Mouse (Mus musculus) macrophage (primary cell): ENCODE results near the gene Ccdc122. TPM values are rescaled to one million over a fixed set of nuclear protein-coding genes. Genes with fewer than 3 reads are reported as not detected.

Experiments used
- H3K27ac ChIP-seq: fragments of 350-480 bp; formaldehyde crosslinking; 2 replicates; pipeline ENCODE4 v1.9.0; 2021
- H3K36me3 ChIP-seq: fragments of 350-480 bp; formaldehyde crosslinking; 2 replicates; pipeline ENCODE4 v1.9.0; 2021; ENCODE audit errors: inconsistent target
- H3K4me3 ChIP-seq: fragments of 350-480 bp; formaldehyde crosslinking; 2 replicates; pipeline ENCODE4 v1.9.0; 2021; ENCODE audit errors: inconsistent target
- H3K79me2 ChIP-seq: fragments of 350-480 bp; formaldehyde crosslinking; 2 replicates; pipeline ENCODE4 v1.9.0; 2021; ENCODE audit errors: inconsistent target
- WGBS: methylation state at CpG from one replicate; pipeline ENCODE4 v1.1.7; 2026; ENCODE audit warnings: inconsistent platforms; ENCODE audit not compliant: missing documents; 5-methylcytosine and 5-hydroxymethylcytosine counted together
- polyA plus RNA-seq: library from polyadenylated mRNA; stranded (reverse); fragments of 250-400 nt; gene quantifications from 3 replicates; pipeline ENCODE4 v1.2.4, GENCODE M21; 2018; ENCODE audit warnings: inconsistent platforms

Gene Ccdc122
- polyA plus RNA-seq, 1 experiment from 2014 or later: 14.8 TPM

GRCm38 (mm10) chr14:77156222-77156910, 119.8 kb downstream of the Ccdc122 start, which contains the start of gene Enox1:
Gene Enox1 (plus strand): TSS chr14:77156763.
- Histone ChIP-seq H3K27ac (no peak within 1 kb of the TSS), H3K4me3 (no peak within 1 kb of the TSS), H3K79me2 (no peaks in the 10 kb centered on the region), H3K36me3 (no peaks in the 10 kb centered on the region)
- WGBS: 2% methylated on average over 49 of the region's 73 CpGs

GRCm38 (mm10) chr14:77156911-77157504, 120.4 kb downstream of the Ccdc122 start:
- Histone ChIP-seq H3K36me3 (no peaks in the 10 kb centered on the region), H3K79me2 (no peaks in the 10 kb centered on the region), H3K27ac (no peak overlapping the region), H3K4me3 (no peak overlapping the region)
- 2% methylated on average over 61 of the region's 64 CpGs for WGBS

DNA sequence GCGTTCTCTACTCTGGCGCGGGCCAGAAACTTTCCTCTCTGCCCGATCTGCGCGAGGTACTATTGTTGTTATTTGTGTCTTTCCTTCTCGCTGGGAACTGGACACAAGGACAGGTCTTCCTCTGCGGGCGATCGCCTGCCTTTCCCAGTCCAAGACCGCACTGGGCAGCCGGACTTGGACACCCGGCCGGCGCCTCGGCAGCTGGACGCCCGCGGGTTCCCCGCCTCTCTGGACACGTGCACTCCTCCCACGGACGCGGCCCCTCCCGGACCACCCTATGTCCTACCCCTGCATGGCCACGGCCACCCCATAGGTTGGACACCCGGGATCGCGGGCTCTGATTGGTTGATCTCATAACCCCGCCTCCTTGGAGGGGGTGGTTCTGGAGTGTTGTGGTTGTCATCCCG, 120.9 kb downstream of the Ccdc122 start:
- H3K36me3 ChIP-seq: no peaks in the 10 kb centered on the region
- WGBS: 4% methylated on average over 31 of the region's 31 CpGs
- no peak overlapping the region for H3K4me3 ChIP-seq

DNA sequence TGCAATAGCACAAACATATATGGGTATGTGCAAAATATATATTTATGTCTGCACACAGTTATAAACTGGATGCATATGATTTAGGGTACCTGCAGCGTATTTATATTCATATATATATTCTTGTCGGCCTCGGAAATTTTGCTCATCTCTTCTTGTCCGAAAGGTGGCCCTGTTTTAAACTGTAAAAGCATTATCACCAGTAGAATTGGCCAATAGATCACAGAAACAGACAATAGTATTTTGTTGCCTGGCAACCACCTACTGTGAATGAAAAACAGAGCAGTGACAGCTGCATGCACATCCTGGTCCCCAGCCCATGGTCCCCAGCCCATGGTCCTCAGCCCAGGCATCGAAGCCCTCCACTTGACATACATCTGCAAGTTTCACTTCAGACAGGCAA, 122.8 kb downstream of the Ccdc122 start:
- Histone ChIP-seq H3K36me3 (no peaks in the 10 kb centered on the region), H3K79me2 (no peaks in the 10 kb centered on the region), H3K27ac (no peak overlapping the region), H3K4me3 (no peak overlapping the region)
- 74% methylated on average over 5 of the region's 5 CpGs for WGBS

More for the DNA sequence above, 120.9 kb downstream of the Ccdc122 start:
- no peak overlapping the region for H3K27ac ChIP-seq
- H3K79me2 ChIP-seq: no peaks in the 10 kb centered on the region

Other genes with a start within 250 kb of the Ccdc122 start
- gene Lacc1, start 132 bp downstream of the Ccdc122 start, polyA plus RNA-seq: 77.8 to 162 TPM (median 129 TPM) in 3 replicates
- not detected in 3 replicates for gene Enox1, start 120.0 kb downstream of the Ccdc122 start, polyA plus RNA-seq